Comparison of ENCODE assay signal across 26 mouse cellular contexts in genomic region chr12:45824861-45825260, GRCm38 (mm10).
DNase-seq lines count a peak whose midpoint lies in the region; ATAC-seq and TF ChIP-seq lines count a peak whose summit lies in the region.
"Had no signal": no experiment of that assay in that cellular context is flagged by ENCODE, and none has a peak within 500 bp of the region (broad histone marks: within the 10 kb centered on the region; RNA-seq: fewer than 3 reads in every experiment).

No protein-coding gene starts in this region.

- H3K4me2 ChIP-seq in hindbrain, embryonic 13.5 days, result no peak overlapping the region
- H3K4me2 ChIP-seq in hindbrain, postnatal 0 days (ENCODE audit: low read depth, low read length), result no peak overlapping the region
- H3K4me2 ChIP-seq in midbrain, embryonic 13.5 days (replicated peaks), result no peak overlapping the region
- H3K4me2 ChIP-seq: embryonic facial prominence, embryonic 13.5 days; forebrain, embryonic 12.5 days; forebrain, embryonic 15.5 days; heart, embryonic 12.5 days; heart, embryonic 15.5 days; hindbrain, embryonic 15.5 days had no signal

- no peaks in the 10 kb centered on the region for H3K27me3 ChIP-seq in hindbrain, embryonic 13.5 days
- no peaks in the 10 kb centered on the region for H3K27me3 ChIP-seq in hindbrain, postnatal 0 days (ENCODE audit: insufficient read depth, low read length)
- H3K27me3 ChIP-seq in midbrain, embryonic 13.5 days, result no peaks in the 10 kb centered on the region
- no peaks in the 10 kb centered on the region for H3K27me3 ChIP-seq in midbrain, embryonic 10.5 days (ENCODE audit: low read depth, poor library complexity, severe bottlenecking)
- H3K27me3 ChIP-seq: embryonic facial prominence, embryonic 13.5 days; forebrain, embryonic 12.5 days; forebrain, embryonic 15.5 days; heart, embryonic 12.5 days; heart, embryonic 15.5 days; hindbrain, embryonic 15.5 days had no signal

- no peak for TF ChIP-seq CTCF in hindbrain, postnatal 0 days (IDR thresholded peaks at IDR 0.05; ENCODE audit: low read depth)
- no peak for TF ChIP-seq CTCF in brain, embryonic 14.5 days (IDR thresholded peaks at IDR 0.05; ENCODE audit: borderline replicate concordance, extremely low read depth, insufficient read depth, insufficient read length)

- no peaks in the 10 kb centered on the region for H3K9me3 ChIP-seq in hindbrain, embryonic 13.5 days
- H3K9me3 ChIP-seq in hindbrain, postnatal 0 days (ENCODE audit: low read length), result no peaks in the 10 kb centered on the region
- no peaks in the 10 kb centered on the region for H3K9me3 ChIP-seq in midbrain, embryonic 13.5 days
- H3K9me3 ChIP-seq in midbrain, embryonic 10.5 days (replicated peaks), result no peaks in the 10 kb centered on the region
- H3K9me3 ChIP-seq: embryonic facial prominence, embryonic 10.5 days; embryonic facial prominence, embryonic 13.5 days; forebrain, embryonic 12.5 days; forebrain, embryonic 15.5 days; heart, embryonic 12.5 days; heart, embryonic 15.5 days; hindbrain, embryonic 15.5 days had no signal

- 0 out of 2 replicates have a peak, but pooled peaks have one; percentile 43 for ATAC-seq in hindbrain, embryonic 13.5 days (ENCODE audit: low FRiP score)
- no peak for ATAC-seq in hindbrain, postnatal 0 days
- peak; percentile 50; the same call in 1 of the 2 replicates for ATAC-seq in midbrain, embryonic 13.5 days
- ATAC-seq: CD4-positive, CD25-positive, alpha-beta regulatory T cell, adult 4 months; forebrain, embryonic 15.5 days had no signal

- TF ChIP-seq POLR2A in brain, embryonic 14.5 days (IDR thresholded peaks at IDR 0.05; ENCODE audit: borderline replicate concordance, extremely low read depth, insufficient read depth, insufficient read length, poor library complexity, severe bottlenecking), result no peak

- H3K36me3 ChIP-seq in hindbrain, embryonic 13.5 days, result no peaks in the 10 kb centered on the region
- H3K36me3 ChIP-seq in hindbrain, postnatal 0 days (ENCODE audit: insufficient read depth, low read length), result no peaks in the 10 kb centered on the region
- H3K36me3 ChIP-seq in midbrain, embryonic 13.5 days, result no peaks in the 10 kb centered on the region
- H3K36me3 ChIP-seq in midbrain, embryonic 10.5 days, result no peaks in the 10 kb centered on the region
- H3K36me3 ChIP-seq: embryonic facial prominence, embryonic 10.5 days; embryonic facial prominence, embryonic 13.5 days; forebrain, embryonic 12.5 days; forebrain, embryonic 15.5 days; heart, embryonic 12.5 days; heart, embryonic 15.5 days; hindbrain, embryonic 15.5 days had no signal

- H3K27ac ChIP-seq in hindbrain, embryonic 13.5 days, result no peak overlapping the region
- no peak overlapping the region for H3K27ac ChIP-seq in hindbrain, postnatal 0 days
- H3K27ac ChIP-seq in midbrain, embryonic 13.5 days, result no peak overlapping the region
- H3K27ac ChIP-seq in midbrain, embryonic 10.5 days (replicated peaks), result no peak overlapping the region
- H3K27ac ChIP-seq: embryonic facial prominence, embryonic 10.5 days; embryonic facial prominence, embryonic 13.5 days; forebrain, embryonic 12.5 days; forebrain, embryonic 15.5 days; heart, embryonic 15.5 days; hindbrain, embryonic 15.5 days had no signal

- H3K9ac ChIP-seq in hindbrain, embryonic 13.5 days, result no peak overlapping the region
- no peak overlapping the region for H3K9ac ChIP-seq in hindbrain, postnatal 0 days (replicated peaks; ENCODE audit: low read length)
- H3K9ac ChIP-seq in midbrain, embryonic 13.5 days (replicated peaks), result no peak overlapping the region
- H3K9ac ChIP-seq: embryonic facial prominence, embryonic 13.5 days; forebrain, embryonic 12.5 days; forebrain, embryonic 15.5 days; heart, embryonic 12.5 days; heart, embryonic 15.5 days; hindbrain, embryonic 15.5 days had no signal

- DNase-seq in hindbrain, postnatal 0 days (ENCODE audit: low spot score), result no peak
- DNase-seq in midbrain, embryonic 10.5 days (ENCODE audit: low spot score), result no peak
- peak; percentile 20 for DNase-seq in brain, embryonic 14.5 days (ENCODE audit: low read depth)
- no peak for DNase-seq in urinary bladder, postnatal 25 days (ENCODE audit: low spot score)
- DNase-seq: adrenal gland, adult 2 months; adrenal gland, postnatal 14 days; cerebellum, adult 11-12 months; cerebellum, adult 8-10 months; cerebellum, postnatal 10 days; cerebellum, postnatal 36 days; embryo, embryonic 11 days; gastrocnemius, postnatal 25 days; heart, adult 18-20 months; heart, postnatal 10 days; heart, postnatal 36 days had no signal

- H3K4me3 ChIP-seq in hindbrain, embryonic 13.5 days, result no peak overlapping the region
- H3K4me3 ChIP-seq in hindbrain, postnatal 0 days (ENCODE audit: low read length), result no peak overlapping the region
- H3K4me3 ChIP-seq in midbrain, embryonic 13.5 days (replicated peaks), result no peak overlapping the region
- H3K4me3 ChIP-seq in midbrain, embryonic 10.5 days, result no peak overlapping the region
- H3K4me3 ChIP-seq: embryonic facial prominence, embryonic 10.5 days; embryonic facial prominence, embryonic 13.5 days; erythroblast, embryonic 14.5 days; forebrain, embryonic 12.5 days; forebrain, embryonic 15.5 days; heart, embryonic 12.5 days; heart, embryonic 15.5 days; hindbrain, embryonic 15.5 days had no signal

- H3K4me1 ChIP-seq in hindbrain, embryonic 13.5 days (replicated peaks), result no peaks in the 10 kb centered on the region
- no peaks in the 10 kb centered on the region for H3K4me1 ChIP-seq in hindbrain, postnatal 0 days (ENCODE audit: insufficient read depth, low read length)
- no peaks in the 10 kb centered on the region for H3K4me1 ChIP-seq in midbrain, embryonic 13.5 days (replicated peaks)
- H3K4me1 ChIP-seq in midbrain, embryonic 10.5 days, result no peaks in the 10 kb centered on the region
- H3K4me1 ChIP-seq: embryonic facial prominence, embryonic 10.5 days; embryonic facial prominence, embryonic 13.5 days; forebrain, embryonic 12.5 days; forebrain, embryonic 15.5 days; heart, embryonic 12.5 days; heart, embryonic 15.5 days; hindbrain, embryonic 15.5 days had no signal
